Mouse (Mus musculus) forebrain, embryonic 15.5 days (tissue): Measurements from ENCODE around the gene Dhx57. TPM values are rescaled to one million over a fixed set of nuclear protein-coding genes. Genes with fewer than 3 reads are reported as not detected.
"Not testable (repeated sequence)": the region's sequence is repeated elsewhere in the genome, so short reads cannot be mapped to it uniquely, and the experiment has no call there.

Experiments
- ATAC-seq: fragments of 200-750 bp; cut with Nextera tagmentation; replicated peaks from 2 replicates; pipeline ENCODE4 v1.8.0; 2017; ENCODE audit warnings: mild to moderate bottlenecking, moderate TSS enrichment, moderate library complexity
- H3K27ac ChIP-seq: fragments of 300-500 bp; sonication (generic); replicated peaks from 2 replicates; pipeline ENCODE4 v1.5.1; 2015; ENCODE audit warnings: mild to moderate bottlenecking, inconsistent platforms
- H3K27me3 ChIP-seq: fragments of 300-500 bp; sonication (generic); 2 replicates; pipeline ENCODE4 v1.6.1; 2015; ENCODE audit warnings: inconsistent platforms
- H3K36me3 ChIP-seq: fragments of 300-500 bp; sonication (generic); 2 replicates; pipeline ENCODE4 v1.6.1; 2015; ENCODE audit warnings: mild to moderate bottlenecking, inconsistent platforms
- H3K4me1 ChIP-seq: fragments of 300-500 bp; sonication (generic); 2 replicates; pipeline ENCODE4 v1.6.1; 2015; ENCODE audit warnings: inconsistent platforms
- H3K4me2 ChIP-seq: fragments of 300-500 bp; sonication (generic); replicated peaks from 2 replicates; pipeline ENCODE4 v1.6.1; 2015; ENCODE audit warnings: mild to moderate bottlenecking, inconsistent platforms
- H3K4me3 ChIP-seq: fragments of 300-500 bp; sonication (generic); 2 replicates; pipeline ENCODE4 v1.5.1; 2015; ENCODE audit warnings: mild to moderate bottlenecking, inconsistent platforms
- H3K9ac ChIP-seq: fragments of 300-500 bp; sonication (generic); replicated peaks from 2 replicates; pipeline ENCODE4 v1.6.1; 2015; ENCODE audit warnings: mild to moderate bottlenecking, inconsistent platforms
- H3K9me3 ChIP-seq: fragments of 300-500 bp; sonication (generic); 2 replicates; pipeline ENCODE4 v1.6.1; 2016; ENCODE audit warnings: inconsistent platforms
- WGBS: fragments of 180-500 bp; shearing (Covaris S2); methylation state at CpG from one replicate; pipeline ENCODE4 v1.1.7; 2015; ENCODE audit warnings: mixed read lengths; 5-methylcytosine and 5-hydroxymethylcytosine counted together
- polyA plus RNA-seq: library from polyadenylated mRNA; unstranded; fragments of >200 nt; fragmentation: Nextera tagmentation; extraction: Ambion mirVana; gene quantifications from 2 replicates; pipeline ENCODE4 v1.2.1, GENCODE M21; 2015

The Dhx57 gene
- polyA plus RNA-seq, 1 experiment from 2014 or later: 48.8 TPM

GRCm38 (mm10) chr17:80243116-80243515 is 47.2 kb downstream of the Dhx57 start:
- Histone ChIP-seq H3K36me3 (peaks cover 91% of the 10 kb centered on the region), H3K4me3 (no peak overlapping the region), H3K9ac (no peak overlapping the region), H3K27me3 (no peaks in the 10 kb centered on the region), H3K9me3 (no peaks in the 10 kb centered on the region), H3K4me2 (no peak overlapping the region), H3K27ac (no peak overlapping the region), H3K4me1 (no peaks in the 10 kb centered on the region)
- no peak for ATAC-seq
- WGBS: 88% methylated on average over 13 of the region's 13 CpGs

- Histone ChIP-seq H3K36me3 (peaks cover 86% of the 10 kb centered on the region), H3K4me2 (no peak overlapping the region), H3K4me3 (no peak overlapping the region), H3K9me3 (no peaks in the 10 kb centered on the region), H3K9ac (no peak overlapping the region), H3K27me3 (no peaks in the 10 kb centered on the region), H3K27ac (no peak overlapping the region), H3K4me1 (no peaks in the 10 kb centered on the region)
- ATAC-seq: no peak
- WGBS: 91% methylated on average over 9 of the region's 9 CpGs
These were observed 48.7 kb downstream of the Dhx57 start for GRCm38 (mm10) chr17:80241594-80241993.

- peaks cover 54% of the 10 kb centered on the region for H3K36me3 ChIP-seq
- no peak overlapping the region for H3K4me2 ChIP-seq
- H3K27ac ChIP-seq: no peak overlapping the region
- no peaks in the 10 kb centered on the region for H3K9me3 ChIP-seq
- ATAC-seq: no peak
- no peaks in the 10 kb centered on the region for H3K4me1 ChIP-seq
- 86% methylated on average over 5 of the region's 5 CpGs for WGBS
- H3K27me3 ChIP-seq: no peaks in the 10 kb centered on the region
- no peak overlapping the region for H3K4me3 ChIP-seq
- no peak overlapping the region for H3K9ac ChIP-seq
These were observed 52.8 kb downstream of the Dhx57 start for GRCm38 (mm10) chr17:80237475-80237874.

GRCm38 (mm10) chr17:80236805-80237204 is 53.5 kb downstream of the Dhx57 start:
- WGBS: 94% methylated on average over 3 of the region's 3 CpGs
- Histone ChIP-seq H3K27me3 (no peaks in the 10 kb centered on the region), H3K4me1 (no peaks in the 10 kb centered on the region), H3K36me3 (peaks cover 47% of the 10 kb centered on the region), H3K9me3 (no peaks in the 10 kb centered on the region), H3K9ac (no peak overlapping the region), H3K4me3 (no peak overlapping the region), H3K27ac (no peak overlapping the region), H3K4me2 (no peak overlapping the region)
- no peak for ATAC-seq

- H3K27me3 ChIP-seq: no peaks in the 10 kb centered on the region
- no peak overlapping the region for H3K27ac ChIP-seq
- H3K9ac ChIP-seq: no peak overlapping the region
- 87% methylated on average over 3 of the region's 3 CpGs for WGBS
- H3K4me3 ChIP-seq: no peak overlapping the region
- no peak for ATAC-seq
- H3K4me1 ChIP-seq: no peaks in the 10 kb centered on the region
- peaks cover 36% of the 10 kb centered on the region for H3K36me3 ChIP-seq
- H3K9me3 ChIP-seq: no peaks in the 10 kb centered on the region
- no peak overlapping the region for H3K4me2 ChIP-seq
These were observed 54.8 kb downstream of the Dhx57 start for GRCm38 (mm10) chr17:80235477-80235876.

GRCm38 (mm10) chr17:80234376-80234775 is 55.9 kb downstream of the Dhx57 start:
- Histone ChIP-seq H3K27me3 (no peaks in the 10 kb centered on the region), H3K27ac (no peak overlapping the region), H3K4me1 (no peaks in the 10 kb centered on the region), H3K36me3 (peaks cover 27% of the 10 kb centered on the region), H3K9ac (no peak overlapping the region), H3K9me3 (no peaks in the 10 kb centered on the region), H3K4me3 (no peak overlapping the region), H3K4me2 (no peak overlapping the region)
- WGBS: 88% methylated on average over 7 of the region's 7 CpGs
- no peak for ATAC-seq

- Histone ChIP-seq H3K9me3 (no peaks in the 10 kb centered on the region), H3K36me3 (peaks cover 21% of the 10 kb centered on the region), H3K27ac (no peak overlapping the region), H3K4me3 (no peak overlapping the region), H3K4me1 (no peaks in the 10 kb centered on the region), H3K9ac (no peak overlapping the region), H3K27me3 (no peaks in the 10 kb centered on the region), H3K4me2 (no peak overlapping the region)
- ATAC-seq: no peak
- 88% methylated on average over 5 of the region's 5 CpGs for WGBS
These were observed 56.4 kb downstream of the Dhx57 start for GRCm38 (mm10) chr17:80233844-80234243.

- no peak overlapping the region for H3K9ac ChIP-seq
- H3K4me3 ChIP-seq: no peak overlapping the region
- no peaks in the 10 kb centered on the region for H3K27me3 ChIP-seq
- H3K4me1 ChIP-seq: peaks cover 6% of the 10 kb centered on the region
- H3K27ac ChIP-seq: no peak overlapping the region
- ATAC-seq: no peak
- no peaks in the 10 kb centered on the region for H3K36me3 ChIP-seq
- no peak overlapping the region for H3K4me2 ChIP-seq
- 64% methylated on average over 2 of the region's 2 CpGs for WGBS
- H3K9me3 ChIP-seq: no peaks in the 10 kb centered on the region
These were observed 60.9 kb downstream of the Dhx57 start for GRCm38 (mm10) chr17:80229396-80229795.

GRCm38 (mm10) chr17:80225142-80225541 is 65.1 kb downstream of the Dhx57 start:
- 51% methylated on average over 5 of the region's 5 CpGs for WGBS
- not testable (repeated sequence) for H3K4me1 ChIP-seq, H3K27me3 ChIP-seq, H3K36me3 ChIP-seq, H3K9me3 ChIP-seq, ATAC-seq, H3K27ac ChIP-seq
- H3K4me3 ChIP-seq: peak overlapping the region; percentile 60
- peak overlapping the region; percentile 76 for H3K4me2 ChIP-seq
- peak overlapping the region; percentile 63 for H3K9ac ChIP-seq

- H3K4me3 ChIP-seq: peak within 1 kb of the TSS; percentile 60
- H3K27me3 ChIP-seq: no peaks in the 10 kb centered on the region
- H3K9me3 ChIP-seq: no peaks in the 10 kb centered on the region
- H3K4me1 ChIP-seq: peaks cover 9% of the 10 kb centered on the region
- peak within 1 kb of the TSS; percentile 63 for H3K9ac ChIP-seq
- no peaks in the 10 kb centered on the region for H3K36me3 ChIP-seq
- under 1% methylated on average over 33 of the region's 33 CpGs for WGBS
- peak; percentile 99 for ATAC-seq
- H3K27ac ChIP-seq: peak within 1 kb of the TSS; percentile 82
- H3K4me2 ChIP-seq: peak within 1 kb of the TSS; percentile 76
These were observed 65.8 kb downstream of the Dhx57 start, which contains the start of gene Gemin6 for GRCm38 (mm10) chr17:80224326-80225116. Gene Gemin6, plus strand, starts transcription at chr17:80224441.

- 10% methylated on average over 9 of the region's 9 CpGs for WGBS
- no peaks in the 10 kb centered on the region for H3K9me3 ChIP-seq
- peaks cover 9% of the 10 kb centered on the region for H3K4me1 ChIP-seq
- H3K27me3 ChIP-seq: no peaks in the 10 kb centered on the region
- H3K36me3 ChIP-seq: no peaks in the 10 kb centered on the region
- peak overlapping the region; percentile 60 for H3K4me3 ChIP-seq
- peak overlapping the region; percentile 76 for H3K4me2 ChIP-seq
- peak overlapping the region; percentile 63 for H3K9ac ChIP-seq
- peak overlapping the region; percentile 82 for H3K27ac ChIP-seq
- ATAC-seq: peak; percentile 28
These were observed 66.4 kb downstream of the Dhx57 start for GRCm38 (mm10) chr17:80223829-80224228.

- Histone ChIP-seq H3K27me3 (no peaks in the 10 kb centered on the region), H3K4me2 (no peak overlapping the region), H3K27ac (no peak overlapping the region), H3K9ac (no peak overlapping the region), H3K36me3 (no peaks in the 10 kb centered on the region), H3K4me3 (no peak overlapping the region), H3K4me1 (peaks cover 9% of the 10 kb centered on the region), H3K9me3 (no peaks in the 10 kb centered on the region)
- 68% methylated on average over 3 of the region's 3 CpGs for WGBS
- no peak for ATAC-seq
These were observed 68.2 kb downstream of the Dhx57 start for GRCm38 (mm10) chr17:80221890-80222628.
